Mouse (Mus musculus) neural tube, embryonic 15.5 days (tissue): ENCODE data around the gene Kmt5c. TPM values are rescaled to one million over a fixed set of nuclear protein-coding genes. Genes with fewer than 3 reads are reported as not detected.
"Not testable (repeated sequence)": the region's sequence is repeated elsewhere in the genome, so short reads cannot be mapped to it uniquely, and the experiment has no call there.

ENCODE experiments used
- ATAC-seq: fragments of 200-750 bp; cut with Nextera tagmentation; 2 replicates; pipeline ENCODE4 v1.8.0; 2017; ENCODE audit warnings: mild to moderate bottlenecking, moderate TSS enrichment, moderate library complexity; ENCODE audit not compliant: low FRiP score
- H3K27ac ChIP-seq: fragments of 300-500 bp; sonication (generic); replicated peaks from 2 replicates; pipeline ENCODE4 v1.5.1; 2015; ENCODE audit warnings: mild to moderate bottlenecking, inconsistent platforms
- H3K27me3 ChIP-seq: fragments of 300-500 bp; sonication (generic); replicated peaks from 2 replicates; pipeline ENCODE4 v1.6.1; 2015; ENCODE audit warnings: inconsistent platforms
- H3K36me3 ChIP-seq: fragments of 300-500 bp; sonication (generic); 2 replicates; pipeline ENCODE4 v1.6.1; 2015; ENCODE audit warnings: inconsistent platforms
- H3K4me1 ChIP-seq: fragments of 300-500 bp; sonication (generic); 2 replicates; pipeline ENCODE4 v1.6.1; 2015; ENCODE audit warnings: inconsistent platforms
- H3K4me2 ChIP-seq: fragments of 300-500 bp; sonication (generic); 2 replicates; pipeline ENCODE4 v1.6.1; 2015; ENCODE audit warnings: inconsistent platforms, mild to moderate bottlenecking, moderate library complexity
- H3K4me3 ChIP-seq: fragments of 300-500 bp; sonication (generic); replicated peaks from 2 replicates; pipeline ENCODE4 v1.5.1; 2015; ENCODE audit warnings: mild to moderate bottlenecking, inconsistent platforms
- H3K9ac ChIP-seq: fragments of 300-500 bp; sonication (generic); replicated peaks from 2 replicates; pipeline ENCODE4 v1.6.1; 2015; ENCODE audit warnings: mild to moderate bottlenecking, inconsistent platforms
- H3K9me3 ChIP-seq: fragments of 300-500 bp; sonication (generic); replicated peaks from 2 replicates; pipeline ENCODE4 v1.6.1; 2016; ENCODE audit warnings: inconsistent platforms
- WGBS: fragments of 180-500 bp; shearing (Covaris S2); methylation state at CpG from one replicate; pipeline ENCODE4 v1.1.7; 2015; ENCODE audit warnings: mixed read lengths; 5-methylcytosine and 5-hydroxymethylcytosine counted together
- polyA plus RNA-seq: library from polyadenylated mRNA; unstranded; fragments of >200 nt; fragmentation: Nextera tagmentation; extraction: Ambion mirVana; gene quantifications from 2 replicates; pipeline ENCODE4 v1.2.1, GENCODE M21; 2015

The Kmt5c gene
- polyA plus RNA-seq, 1 experiment from 2014 or later, result 56.9 TPM

DNA sequence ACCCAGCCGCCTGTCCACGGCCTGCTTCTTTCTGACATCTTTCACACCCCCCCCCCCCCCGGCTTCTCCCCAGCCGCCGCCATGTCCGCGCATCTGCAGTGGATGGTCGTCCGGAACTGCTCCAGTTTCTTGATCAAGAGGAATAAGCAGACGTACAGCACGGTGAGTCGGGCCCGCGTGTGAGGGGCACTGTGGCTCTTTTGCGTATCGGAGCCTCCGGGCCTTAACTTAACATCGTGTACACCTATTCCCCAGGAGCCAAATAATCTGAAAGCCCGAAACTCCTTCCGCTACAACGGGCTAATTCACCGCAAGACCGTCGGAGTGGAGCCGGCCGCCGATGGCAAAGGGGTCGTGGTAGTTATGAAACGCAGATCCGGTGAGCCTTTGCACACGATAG is 53.3 kb downstream of the Kmt5c start:
- Histone ChIP-seq H3K4me1 (peaks cover 29% of the 10 kb centered on the region), H3K4me3 (peak overlapping the region; percentile 88), H3K27ac (peak overlapping the region; percentile 90), H3K9ac (peak overlapping the region; percentile 95), H3K4me2 (peak overlapping the region; percentile 71), H3K36me3 (peaks cover 38% of the 10 kb centered on the region)
- under 1% methylated on average over 30 of the region's 31 CpGs for WGBS
- ATAC-seq, result peak; percentile 23
- not testable (repeated sequence) for H3K27me3 ChIP-seq, H3K9me3 ChIP-seq

DNA sequence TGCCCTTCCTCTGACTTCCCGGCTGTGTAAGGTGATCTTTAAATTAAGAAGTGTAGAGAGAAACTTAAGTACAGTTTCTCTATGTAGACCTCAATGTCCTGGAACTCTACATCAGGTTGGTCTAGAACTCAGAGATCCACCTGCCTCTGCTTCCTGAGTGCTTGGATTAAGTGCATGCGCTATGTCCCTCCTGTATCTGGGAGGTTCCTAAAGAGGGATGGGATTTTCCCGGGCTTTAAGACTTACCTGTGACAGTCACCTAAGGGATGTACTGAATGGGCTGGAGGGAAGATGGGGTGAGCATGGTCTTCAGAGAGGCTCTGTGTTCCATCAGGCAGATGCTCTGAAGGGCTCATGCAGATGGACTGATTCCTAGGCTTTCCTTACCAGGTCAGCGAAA is 53.8 kb downstream of the Kmt5c start:
- Histone ChIP-seq H3K36me3 (peaks cover 41% of the 10 kb centered on the region), H3K9me3 (no peaks in the 10 kb centered on the region), H3K27ac (peak overlapping the region; percentile 90), H3K4me2 (peak overlapping the region; percentile 71), H3K4me1 (peaks cover 24% of the 10 kb centered on the region), H3K27me3 (peaks cover 4% of the 10 kb centered on the region; the same call in 1 of the 2 replicates), H3K4me3 (peak overlapping the region; percentile 88), H3K9ac (peak overlapping the region; percentile 95)
- 39% methylated on average over 4 of the region's 4 CpGs for WGBS
- ATAC-seq, result no peak

DNA sequence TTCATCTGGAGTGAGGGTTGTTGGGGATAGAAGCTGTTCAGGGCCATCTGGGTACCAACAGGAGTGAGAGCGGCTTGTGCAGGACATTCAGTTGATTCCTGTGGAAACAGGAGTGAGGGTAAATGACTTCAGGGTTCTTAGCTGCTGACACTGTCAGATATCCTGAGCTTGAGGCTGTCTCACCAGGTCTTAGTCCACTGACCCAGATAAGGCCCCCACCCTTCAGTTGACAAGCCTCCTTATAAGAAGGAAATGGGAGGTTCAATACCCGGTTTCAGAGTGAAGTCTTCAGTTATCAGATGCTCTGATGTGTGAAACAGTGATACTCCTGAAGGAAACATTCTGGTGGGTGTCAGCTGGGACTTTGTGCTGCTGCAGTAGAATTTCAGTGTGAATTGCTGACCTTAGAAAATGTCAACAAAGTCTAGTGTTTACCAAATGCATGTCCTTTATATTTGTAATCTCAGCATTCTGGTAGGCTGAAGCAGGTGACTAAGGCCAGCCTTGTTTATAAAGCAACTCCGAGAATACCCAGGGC is 54.8 kb downstream of the Kmt5c start:
- H3K4me3 ChIP-seq, result peak overlapping the region; percentile 88; the same call in 1 of the 2 replicates
- ATAC-seq, result no peak
- peaks cover 4% of the 10 kb centered on the region; the same call in 1 of the 2 replicates for H3K27me3 ChIP-seq

DNA sequence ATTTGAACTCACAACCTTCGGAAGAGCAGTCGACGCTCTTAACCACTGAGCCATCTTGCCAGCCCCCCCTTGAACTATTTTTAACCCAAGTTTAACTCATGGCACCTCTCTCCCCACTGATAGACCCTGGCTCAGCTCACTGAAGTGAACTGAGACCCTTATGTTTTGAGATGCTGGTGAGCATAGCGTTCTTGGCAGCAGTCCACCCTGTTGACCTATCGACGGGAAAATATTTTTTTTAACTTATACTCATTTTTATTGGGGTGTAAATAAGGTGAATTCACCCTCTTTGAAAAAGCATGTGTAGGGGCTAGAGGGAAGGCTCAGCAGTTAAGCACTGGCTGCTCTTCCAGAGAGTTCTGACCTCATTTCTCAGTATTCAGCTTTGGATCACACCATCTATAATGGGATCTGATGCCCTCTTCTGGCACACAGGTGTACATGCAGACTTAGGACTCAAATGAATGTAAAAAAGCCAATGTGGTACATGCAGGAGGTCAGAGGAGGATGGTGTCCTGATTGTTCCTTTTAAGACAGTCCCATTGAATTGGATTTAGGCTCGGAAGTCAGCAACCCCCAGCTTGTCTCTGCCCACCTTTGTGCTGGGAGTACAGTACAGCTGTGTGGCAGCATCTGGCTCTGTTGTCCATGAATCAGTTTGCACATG is 56.0 kb downstream of the Kmt5c start:
- no peaks in the 10 kb centered on the region for H3K9me3 ChIP-seq
- peak overlapping the region; percentile 46; the same call in 1 of the 2 replicates for H3K27ac ChIP-seq
- H3K4me3 ChIP-seq, result no peak overlapping the region
- no peaks in the 10 kb centered on the region for H3K27me3 ChIP-seq
- no peak overlapping the region for H3K4me2 ChIP-seq
- ATAC-seq, result no peak
- H3K4me1 ChIP-seq, result peaks cover 14% of the 10 kb centered on the region
- 64% methylated on average over 7 of the region's 7 CpGs for WGBS
- H3K9ac ChIP-seq, result no peak overlapping the region
- peaks cover 41% of the 10 kb centered on the region for H3K36me3 ChIP-seq

More for the DNA sequence above, 54.8 kb downstream of the Kmt5c start:
- peak overlapping the region; percentile 71; the same call in 1 of the 2 replicates for H3K4me2 ChIP-seq
- peaks cover 16% of the 10 kb centered on the region for H3K4me1 ChIP-seq
- peaks cover 41% of the 10 kb centered on the region for H3K36me3 ChIP-seq
- H3K27ac ChIP-seq, result no peak overlapping the region
- 89% methylated on average over 3 of the region's 3 CpGs for WGBS
- no peak overlapping the region; the same call in 1 of the 2 replicates for H3K9ac ChIP-seq
- H3K9me3 ChIP-seq, result no peaks in the 10 kb centered on the region

Other genes with a start within 250 kb of the Kmt5c start
- gene Ppp1r12c, start 238.4 kb upstream of the Kmt5c start, polyA plus RNA-seq, result 38.8 and 44.6 TPM in 2 replicates
- gene Tnnt1, start 223.7 kb upstream of the Kmt5c start, polyA plus RNA-seq, result 22.8 and 29.5 TPM in 2 replicates
- 1.8 and 2.4 TPM in 2 replicates for gene Tnni3, start 215.9 kb upstream of the Kmt5c start, polyA plus RNA-seq
- gene Dnaaf3, start 207.7 kb upstream of the Kmt5c start, polyA plus RNA-seq, result 1.8 and 2.1 TPM in 2 replicates
- 77.0 and 94.1 TPM in 2 replicates for gene Syt5, start 192.6 kb upstream of the Kmt5c start, polyA plus RNA-seq
- gene Ptprh, start 136.1 kb upstream of the Kmt5c start, polyA plus RNA-seq, result 0.43 and 0.65 TPM in 2 replicates
- 1.7 and 2.3 TPM in 2 replicates for gene Tmem86b, start 108.7 kb upstream of the Kmt5c start, polyA plus RNA-seq
- gene Ppp6r1, start 81.1 kb upstream of the Kmt5c start, polyA plus RNA-seq, result 8.3 and 8.9 TPM in 2 replicates
- 156 and 173 TPM in 2 replicates for gene Hspbp1, start 55.0 kb upstream of the Kmt5c start, polyA plus RNA-seq
- 6.5 and 6.8 TPM in 2 replicates for gene Brsk1, start 49.5 kb upstream of the Kmt5c start, polyA plus RNA-seq
- gene Tmem150b, start 14.9 kb upstream of the Kmt5c start, polyA plus RNA-seq, result 0.13 and 0.14 TPM in 2 replicates
- gene Cox6b2, start 13.0 kb downstream of the Kmt5c start, polyA plus RNA-seq, result 26.3 and 38.6 TPM in 2 replicates
- not detected in 2 replicates for gene Fam71e2, start 31.2 kb downstream of the Kmt5c start, polyA plus RNA-seq
- 0.90 and 1.0 TPM in 2 replicates for gene Il11, start 42.7 kb downstream of the Kmt5c start, polyA plus RNA-seq
- gene Tmem190, start 42.8 kb downstream of the Kmt5c start, polyA plus RNA-seq, result not detected in 2 replicates
- 6.8 and 9.9 TPM in 2 replicates for gene Tmem238, start 49.5 kb downstream of the Kmt5c start, polyA plus RNA-seq
- gene Rpl28, start 52.8 kb downstream of the Kmt5c start, polyA plus RNA-seq, result 224 and 255 TPM in 2 replicates
- 252 and 275 TPM in 2 replicates for gene Ube2s, start 72.5 kb downstream of the Kmt5c start, polyA plus RNA-seq
- 10.6 and 11.3 TPM in 2 replicates for gene Shisa7, start 104.6 kb downstream of the Kmt5c start, polyA plus RNA-seq
- 3.7 and 5.9 TPM in 2 replicates for gene Isoc2b, start 130.1 kb downstream of the Kmt5c start, polyA plus RNA-seq
- 0.51 and 0.79 TPM in 2 replicates for gene Isoc2a, start 137.0 kb downstream of the Kmt5c start, polyA plus RNA-seq
- 0.23 and 0.37 TPM in 2 replicates for gene Gm36210, start 166.4 kb downstream of the Kmt5c start, polyA plus RNA-seq
- 3.1 and 4.0 TPM in 2 replicates for gene Zfp628, start 175.1 kb downstream of the Kmt5c start, polyA plus RNA-seq
- gene Nat14, start 181.9 kb downstream of the Kmt5c start, polyA plus RNA-seq, result 30.8 and 36.3 TPM in 2 replicates
- gene Ssc5d, start 185.7 kb downstream of the Kmt5c start, polyA plus RNA-seq, result 1.00 and 1.8 TPM in 2 replicates
- 0.14 TPM in 1 of 2 replicates, not detected in the other for gene Sbk2, start 224.3 kb downstream of the Kmt5c start, polyA plus RNA-seq
- gene Sbk3, start 231.1 kb downstream of the Kmt5c start, polyA plus RNA-seq, result 0.32 and 0.35 TPM in 2 replicates